Mouse (Mus musculus) megakaryocyte progenitor cell, adult 5-6 weeks (primary cell): Measurements from ENCODE around the gene Isoc2a. TPM values are rescaled to one million over a fixed set of nuclear protein-coding genes. Genes with fewer than 3 reads are reported as not detected.

Experiments
- ATAC-seq: replicated peaks from 2 replicates; pipeline ENCODE4 v1.8.0; 2016; ENCODE audit warnings: mild to moderate bottlenecking, moderate TSS enrichment, inconsistent platforms; ENCODE audit not compliant: poor library complexity
- total RNA-seq, 2 experiments: library from RNA; stranded (forward) in 1 of 2; stranded (reverse) in 1 of 2; fragments of 157-497, 149-512 nt in 1 of 2; fragments of 200-1000 nt in 1 of 2; gene quantifications; 2 replicates each; pipeline versions ENCODE4 v1.2.3 to v1.2.4; 2015 to 2017

Isoc2a gene
- total RNA-seq, 2 experiments from 2014 or later, result 3.1 to 8.7 TPM

GRCm38 (mm10) chr7:4915669-4916416 lies 38.9 kb downstream of the Isoc2a start:
- ATAC-seq, result peak; percentile 43

- no peak for ATAC-seq
These were observed 40.5 kb downstream of the Isoc2a start for GRCm38 (mm10) chr7:4917494-4917893.

- ATAC-seq, result no peak
These were observed 41.7 kb downstream of the Isoc2a start for GRCm38 (mm10) chr7:4918681-4919080.

DNA sequence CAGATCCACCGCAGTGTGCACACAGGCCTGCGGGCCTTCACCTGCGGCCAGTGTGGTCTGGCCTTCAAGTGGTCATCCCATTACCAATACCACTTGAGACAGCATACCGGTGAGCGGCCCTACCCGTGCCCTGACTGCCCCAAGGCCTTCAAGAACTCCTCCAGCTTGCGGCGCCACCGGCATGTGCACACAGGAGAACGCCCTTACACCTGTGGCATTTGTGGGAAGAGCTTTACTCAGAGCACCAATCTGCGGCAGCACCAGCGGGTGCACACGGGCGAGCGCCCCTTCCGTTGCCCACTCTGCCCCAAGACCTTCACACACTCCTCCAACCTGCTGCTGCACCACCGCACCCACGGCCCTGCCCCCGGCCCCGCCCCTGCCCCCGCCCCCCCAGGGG lies 42.1 kb downstream of the Isoc2a start:
- ATAC-seq, result no peak

DNA sequence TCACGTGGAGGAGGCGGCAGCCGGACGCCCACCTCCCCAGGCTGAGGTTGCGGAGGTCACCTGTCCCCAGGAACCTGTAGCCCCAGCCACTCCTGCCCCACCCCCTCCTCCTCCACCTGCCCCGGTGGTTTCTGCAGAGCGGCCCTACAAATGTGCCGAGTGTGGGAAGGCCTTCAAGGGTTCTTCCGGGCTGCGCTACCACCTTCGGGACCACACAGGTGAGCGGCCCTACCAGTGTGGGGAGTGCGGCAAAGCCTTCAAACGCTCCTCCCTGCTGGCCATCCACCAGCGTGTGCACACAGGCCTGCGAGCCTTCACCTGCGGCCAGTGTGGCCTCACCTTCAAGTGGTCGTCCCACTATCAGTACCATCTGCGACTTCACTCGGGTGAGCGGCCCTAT lies 43.0 kb downstream of the Isoc2a start:
- no peak for ATAC-seq

GRCm38 (mm10) chr7:4920496-4920895 lies 43.5 kb downstream of the Isoc2a start:
- no peak for ATAC-seq

- ATAC-seq, result no peak
These were observed 44.2 kb downstream of the Isoc2a start for GRCm38 (mm10) chr7:4920976-4921823.

DNA sequence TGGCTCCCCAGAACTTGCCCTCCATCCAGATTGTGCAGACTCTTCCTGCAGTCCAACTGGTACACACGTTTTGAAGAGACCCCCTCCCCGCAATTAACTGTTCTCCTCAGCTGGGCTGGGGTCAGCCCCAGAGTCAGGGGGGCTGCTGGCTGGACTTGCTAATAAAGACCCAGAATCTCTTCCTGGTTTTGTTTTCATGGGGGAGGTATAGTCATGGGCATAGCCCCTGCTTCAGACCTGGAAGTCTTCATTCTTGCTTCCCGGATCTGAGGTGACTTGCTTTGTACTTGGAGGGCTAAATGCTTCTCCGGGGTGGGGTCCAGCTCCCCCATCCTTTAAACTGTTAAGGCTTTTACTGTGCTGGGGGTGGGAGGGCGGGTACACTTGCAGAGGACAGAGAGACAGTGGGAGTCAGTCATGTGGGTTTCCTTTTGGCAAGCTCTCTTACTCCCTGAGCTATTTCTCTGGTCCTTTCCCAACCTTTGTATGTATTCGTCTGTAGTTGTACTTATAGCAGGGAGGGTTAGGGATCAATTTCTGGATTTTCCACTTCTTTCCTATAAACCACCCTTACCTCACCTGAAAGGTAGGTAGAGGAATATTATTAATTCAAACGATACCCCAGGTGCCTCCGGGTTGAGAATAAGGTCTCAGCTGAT lies 45.0 kb downstream of the Isoc2a start, which contains the start of gene Nat14:
Gene Nat14 (plus strand): TSS at position 205 of the 659 bp plus-strand sequence.
- ATAC-seq, result no peak

GRCm38 (mm10) chr7:4922508-4922907 lies 45.6 kb downstream of the Isoc2a start:
- ATAC-seq, result peak; percentile 32

- no peak for ATAC-seq
These were observed 46.1 kb downstream of the Isoc2a start for GRCm38 (mm10) chr7:4922931-4923565.

GRCm38 (mm10) chr7:4923586-4924364 lies 46.8 kb downstream of the Isoc2a start:
- ATAC-seq, result peak; percentile 56

GRCm38 (mm10) chr7:4924483-4924882 lies 47.5 kb downstream of the Isoc2a start:
- ATAC-seq, result no peak

GRCm38 (mm10) chr7:4924891-4925301 lies 47.9 kb downstream of the Isoc2a start:
- no peak for ATAC-seq

GRCm38 (mm10) chr7:4925441-4926381 lies 48.8 kb downstream of the Isoc2a start, which contains the start of gene Ssc5d:
Ssc5d (plus strand) TSS chr7:4925785.
- ATAC-seq, result no peak

DNA sequence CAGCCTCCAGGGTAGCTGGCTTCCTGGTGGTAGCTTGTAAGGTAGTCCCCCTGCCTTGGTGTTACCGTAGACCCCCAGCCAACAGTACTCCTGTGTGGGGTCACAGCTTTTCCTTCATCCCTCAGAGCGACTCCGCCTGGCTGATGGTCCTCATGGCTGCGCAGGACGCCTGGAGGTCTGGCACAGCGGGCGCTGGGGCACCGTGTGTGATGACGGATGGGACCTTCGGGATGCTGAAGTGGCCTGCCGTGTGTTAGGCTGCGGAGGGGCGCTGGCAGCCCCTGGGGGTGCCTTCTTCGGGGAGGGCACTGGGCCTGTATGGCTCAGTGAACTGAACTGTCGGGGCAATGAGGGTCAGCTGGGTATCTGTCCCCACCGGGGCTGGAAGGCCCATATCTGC lies 49.9 kb downstream of the Isoc2a start:
- ATAC-seq, result no peak

DNA sequence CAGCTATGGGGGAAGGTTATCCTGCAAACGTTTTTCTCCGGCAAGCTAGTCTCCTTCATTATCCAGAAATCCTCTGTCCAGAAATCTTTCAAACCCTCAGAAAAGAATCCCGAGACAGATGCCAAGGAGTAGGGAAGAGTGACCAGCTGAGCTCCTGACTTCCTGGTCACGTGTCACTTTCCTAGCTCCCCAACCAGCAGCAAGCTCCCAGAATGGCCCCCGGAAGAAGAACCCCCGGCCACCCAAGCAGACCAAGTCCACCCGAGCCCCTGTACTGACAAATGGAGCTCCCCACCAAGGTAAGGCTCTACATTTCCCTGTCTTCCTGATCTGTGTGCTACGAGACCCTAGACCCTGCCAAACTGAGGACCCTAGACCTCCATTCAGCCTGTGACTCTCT lies 50.8 kb downstream of the Isoc2a start:
- no peak for ATAC-seq

- ATAC-seq, result no peak
These were observed 51.4 kb downstream of the Isoc2a start for GRCm38 (mm10) chr7:4928323-4928722.

DNA sequence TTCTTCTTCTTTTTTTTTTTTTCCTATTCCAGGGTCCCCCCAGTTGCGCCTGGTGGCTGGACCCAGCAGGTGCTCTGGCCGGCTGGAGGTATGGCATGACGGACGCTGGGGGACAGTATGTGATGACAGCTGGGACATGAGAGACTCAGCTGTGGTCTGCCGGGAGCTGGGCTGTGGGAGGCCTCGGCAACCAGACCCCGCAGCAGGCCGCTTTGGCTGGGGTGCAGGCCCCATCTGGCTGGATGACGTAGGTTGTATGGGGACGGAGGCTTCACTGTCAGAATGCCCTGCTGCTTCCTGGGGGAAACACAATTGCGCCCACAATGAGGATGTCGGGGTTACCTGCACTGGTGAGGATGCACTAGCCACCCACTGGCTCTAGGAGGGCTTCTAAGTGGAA lies 56.1 kb downstream of the Isoc2a start:
- no peak for ATAC-seq
